Mouse (Mus musculus): ENCODE data around the gene 1810055G02Rik.

DNA sequence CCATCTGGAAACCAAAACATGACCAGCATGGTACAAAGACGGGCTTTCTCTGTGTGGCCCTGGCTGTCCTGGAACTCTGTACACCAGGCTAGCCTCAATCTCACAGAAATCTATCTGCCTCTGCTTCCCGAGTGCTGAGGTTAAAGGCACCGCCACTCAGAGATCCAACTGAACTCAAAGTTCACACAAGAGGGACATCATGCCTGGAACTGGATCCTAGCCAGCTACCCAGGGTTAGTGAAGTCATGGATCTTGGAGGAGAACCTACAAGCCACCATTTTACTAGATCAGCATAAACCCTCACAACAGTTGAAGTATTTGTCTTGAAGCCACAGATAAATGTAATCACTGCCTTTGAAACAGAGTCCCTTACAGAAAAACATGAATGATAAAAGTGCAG is 27.9 kb downstream of the 1810055G02Rik start:
- TF ChIP-seq GATA1 (IDR thresholded peaks at IDR 0.05; ENCODE audit: borderline replicate concordance, low read length) (no peak), FLI1 (IDR thresholded peaks at IDR 0.05; ENCODE audit: low read length) (no peak)

All from megakaryocyte, embryonic 14.5 days (primary cell).